ENCODE assay signal across 15 mouse cellular contexts in the genomic region with DNA sequence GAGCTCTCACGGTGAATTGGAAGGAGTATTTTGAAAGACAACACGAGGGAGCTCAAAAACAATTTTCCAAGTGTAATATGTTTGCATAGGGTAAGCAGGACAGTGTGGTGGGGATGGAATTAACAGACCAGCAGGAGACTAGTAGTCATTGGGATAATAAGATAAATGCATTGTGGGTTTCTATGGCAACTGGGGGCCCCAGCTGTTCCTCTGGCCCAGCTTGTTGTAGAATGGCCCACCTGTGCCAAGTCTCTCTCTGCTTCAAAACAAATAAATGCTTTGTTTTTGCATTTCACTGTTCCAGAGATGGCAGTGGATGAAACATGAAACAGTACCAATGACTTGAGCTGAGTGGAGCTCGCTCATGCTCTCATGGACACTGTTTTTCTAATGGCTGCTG.
A peak's percentile ranks its signal among the peaks of the same experiment; 100 is the strongest.
DNase-seq lines count a peak whose midpoint lies in the region; ATAC-seq lines count a peak whose summit lies in the region.
"Had no signal": no experiment of that assay in that cellular context is flagged by ENCODE, and none has a peak within 500 bp of the region (broad histone marks: within the 10 kb centered on the region; RNA-seq: fewer than 3 reads in every experiment).

No protein-coding gene starts in this region.

- no peaks in the 10 kb centered on the region for H3K27me3 ChIP-seq in midbrain, embryonic 13.5 days
- no peaks in the 10 kb centered on the region for H3K27me3 ChIP-seq in midbrain, embryonic 11.5 days (ENCODE audit: control insufficient read depth, insufficient read depth, low read length)
- no peaks in the 10 kb centered on the region for H3K27me3 ChIP-seq in hindbrain, embryonic 13.5 days
- H3K27me3 ChIP-seq in neural tube, embryonic 15.5 days (replicated peaks), result no peaks in the 10 kb centered on the region
- H3K27me3 ChIP-seq: liver, embryonic 13.5 days had no signal

- peaks cover 4% of the 10 kb centered on the region; the same call in 1 of the 2 replicates for H3K4me1 ChIP-seq in midbrain, embryonic 13.5 days (replicated peaks)
- H3K4me1 ChIP-seq in midbrain, embryonic 11.5 days (ENCODE audit: control insufficient read depth, insufficient read depth, low read length), result peaks cover 3% of the 10 kb centered on the region; the same call in 1 of the 2 replicates
- H3K4me1 ChIP-seq in hindbrain, embryonic 13.5 days (replicated peaks), result peaks cover 10% of the 10 kb centered on the region
- H3K4me1 ChIP-seq in neural tube, embryonic 15.5 days, result peaks cover 3% of the 10 kb centered on the region; the same call in 1 of the 2 replicates
- H3K4me1 ChIP-seq: liver, embryonic 13.5 days had no signal

- no peaks in the 10 kb centered on the region for H3K36me3 ChIP-seq in midbrain, embryonic 13.5 days
- no peaks in the 10 kb centered on the region for H3K36me3 ChIP-seq in midbrain, embryonic 11.5 days (ENCODE audit: control insufficient read depth, insufficient read depth, low read length)
- H3K36me3 ChIP-seq in hindbrain, embryonic 13.5 days, result no peaks in the 10 kb centered on the region
- H3K36me3 ChIP-seq in neural tube, embryonic 15.5 days, result no peaks in the 10 kb centered on the region
- H3K36me3 ChIP-seq: liver, embryonic 13.5 days had no signal

- no peak overlapping the region for H3K4me3 ChIP-seq in midbrain, embryonic 13.5 days (replicated peaks)
- H3K4me3 ChIP-seq in midbrain, embryonic 11.5 days (ENCODE audit: low read depth, low read length), result no peak overlapping the region
- no peak overlapping the region for H3K4me3 ChIP-seq in hindbrain, embryonic 13.5 days
- no peak overlapping the region for H3K4me3 ChIP-seq in neural tube, embryonic 15.5 days (replicated peaks)
- H3K4me3 ChIP-seq: erythroblast, embryonic 14.5 days; gastrocnemius, adult 2 months; liver, embryonic 13.5 days had no signal

- no peak overlapping the region for H3K9ac ChIP-seq in midbrain, embryonic 13.5 days (replicated peaks)
- no peak overlapping the region for H3K9ac ChIP-seq in midbrain, embryonic 11.5 days (ENCODE audit: low read length)
- H3K9ac ChIP-seq in hindbrain, embryonic 13.5 days, result no peak overlapping the region
- no peak overlapping the region for H3K9ac ChIP-seq in neural tube, embryonic 15.5 days (replicated peaks)
- H3K9ac ChIP-seq: liver, embryonic 13.5 days had no signal

- 75% methylated on average over 3 of the region's 3 CpGs for WGBS in midbrain, embryonic 13.5 days
- 84% methylated on average over 3 of the region's 3 CpGs for WGBS in midbrain, embryonic 11.5 days
- WGBS in hindbrain, embryonic 13.5 days, result 57% methylated on average over 3 of the region's 3 CpGs
- WGBS in neural tube, embryonic 15.5 days, result 58% methylated on average over 3 of the region's 3 CpGs

- H3K9me3 ChIP-seq in midbrain, embryonic 13.5 days, result no peaks in the 10 kb centered on the region
- H3K9me3 ChIP-seq in midbrain, embryonic 11.5 days (ENCODE audit: control insufficient read depth, low read length), result no peaks in the 10 kb centered on the region
- H3K9me3 ChIP-seq in hindbrain, embryonic 13.5 days, result no peaks in the 10 kb centered on the region
- H3K9me3 ChIP-seq in neural tube, embryonic 15.5 days (replicated peaks), result no peaks in the 10 kb centered on the region
- H3K9me3 ChIP-seq: liver, embryonic 13.5 days had no signal

- no peak overlapping the region for H3K27ac ChIP-seq in midbrain, embryonic 13.5 days
- no peak overlapping the region for H3K27ac ChIP-seq in midbrain, embryonic 11.5 days (ENCODE audit: low read depth, low read length)
- no peak overlapping the region for H3K27ac ChIP-seq in hindbrain, embryonic 13.5 days
- H3K27ac ChIP-seq in neural tube, embryonic 15.5 days (replicated peaks), result 0 out of 2 replicates have a peak overlapping the region, but pooled peaks have one; percentile 34
- H3K27ac ChIP-seq: gastrocnemius, adult 2 months; liver, embryonic 13.5 days had no signal

- ATAC-seq in midbrain, embryonic 13.5 days, result peak; percentile 68; the same call in 1 of the 2 replicates
- ATAC-seq in midbrain, embryonic 11.5 days (ENCODE audit: low FRiP score), result no peak
- peak; percentile 83 for ATAC-seq in hindbrain, embryonic 13.5 days (ENCODE audit: low FRiP score)
- ATAC-seq in neural tube, embryonic 15.5 days (ENCODE audit: low FRiP score), result peak; percentile 59; the same call in 1 of the 2 replicates
- ATAC-seq: intestine, postnatal 0 days had no signal

- no peak overlapping the region for H3K4me2 ChIP-seq in midbrain, embryonic 13.5 days (replicated peaks)
- no peak overlapping the region for H3K4me2 ChIP-seq in midbrain, embryonic 11.5 days
- H3K4me2 ChIP-seq in hindbrain, embryonic 13.5 days, result no peak overlapping the region
- H3K4me2 ChIP-seq in neural tube, embryonic 15.5 days, result no peak overlapping the region
- H3K4me2 ChIP-seq: liver, embryonic 13.5 days had no signal

- no peak for DNase-seq in midbrain, embryonic 11.5 days (ENCODE audit: low spot score, missing footprints)
- peak; percentile 77 for DNase-seq in layer of hippocampus, adult 9-11 months
- DNase-seq in ovary, postnatal 14 days (ENCODE audit: low spot score), result no peak
- no peak for DNase-seq in right cerebral cortex, adult 18-20 months
- DNase-seq: cerebellum, adult 2 months; gastrocnemius, adult 2 months; heart, postnatal 14 days; kidney, postnatal 36 days; liver, embryonic 13.5 days; lung, postnatal 14 days had no signal
